Mouse (Mus musculus) cerebellum, postnatal 36 days (tissue): ENCODE results near the gene Foxp1.

Experiments used
- DNase-seq, 2 experiments: peaks; one replicate each; pipeline ENCODE4 v3.0.0; 2021 to 2022; ENCODE audit warnings: mixed read lengths in 2 of 2

Gene Foxp1

GRCm38 (mm10) chr6:99167001-99167400, 355.5 kb downstream of the Foxp1 start:
- DNase-seq, result no peak

GRCm38 (mm10) chr6:99166169-99166568, 356.4 kb downstream of the Foxp1 start:
- no peak for DNase-seq

- DNase-seq, result no peak
These were observed 357.8 kb downstream of the Foxp1 start for GRCm38 (mm10) chr6:99164760-99165159.

GRCm38 (mm10) chr6:99162716-99163115, 359.8 kb downstream of the Foxp1 start:
- DNase-seq, result no peak

GRCm38 (mm10) chr6:99160348-99160693, 362.2 kb downstream of the Foxp1 start:
- DNase-seq, result no peak

GRCm38 (mm10) chr6:99159452-99160347, 362.8 kb downstream of the Foxp1 start:
- no peak for DNase-seq

- no peak for DNase-seq
These were observed 368.8 kb downstream of the Foxp1 start for GRCm38 (mm10) chr6:99153682-99154081.

- no peak for DNase-seq
These were observed 376.1 kb downstream of the Foxp1 start for GRCm38 (mm10) chr6:99146400-99146905.

GRCm38 (mm10) chr6:99145033-99145432, 377.5 kb downstream of the Foxp1 start:
- no peak for DNase-seq

- no peak for DNase-seq
These were observed 378.8 kb downstream of the Foxp1 start for GRCm38 (mm10) chr6:99143756-99144036.

- DNase-seq, result no peak
These were observed 379.4 kb downstream of the Foxp1 start for GRCm38 (mm10) chr6:99142900-99143755.

- DNase-seq, result no peak
These were observed 384.5 kb downstream of the Foxp1 start for GRCm38 (mm10) chr6:99138041-99138440.

- no peak for DNase-seq
These were observed 385.4 kb downstream of the Foxp1 start for GRCm38 (mm10) chr6:99137071-99137470.

GRCm38 (mm10) chr6:99135938-99136729, 386.4 kb downstream of the Foxp1 start:
- no peak for DNase-seq

GRCm38 (mm10) chr6:99131815-99132214, 390.7 kb downstream of the Foxp1 start:
- no peak for DNase-seq

- DNase-seq, result no peak
These were observed 391.6 kb downstream of the Foxp1 start for GRCm38 (mm10) chr6:99130758-99131410.

GRCm38 (mm10) chr6:99126717-99127116, 395.8 kb downstream of the Foxp1 start:
- no peak for DNase-seq

GRCm38 (mm10) chr6:99120776-99121766, 401.4 kb downstream of the Foxp1 start:
- no peak for DNase-seq

- DNase-seq, result no peak
These were observed 404.0 kb downstream of the Foxp1 start for GRCm38 (mm10) chr6:99118534-99118933.

- DNase-seq, result no peak
These were observed 405.1 kb downstream of the Foxp1 start for GRCm38 (mm10) chr6:99117411-99117810.

- no peak for DNase-seq
These were observed 410.7 kb downstream of the Foxp1 start for GRCm38 (mm10) chr6:99111856-99112255.
